Mouse (Mus musculus) heart, embryonic 10.5 days (tissue): ENCODE results near the gene Slc36a1. TPM values are rescaled to one million over a fixed set of nuclear protein-coding genes. Genes with fewer than 3 reads are reported as not detected.

Experiments used
- DNase-seq: peaks from one replicate; pipeline ENCODE4 v3.0.0-alpha.2; 2017; ENCODE audit warnings: low spot score
- H3K27ac ChIP-seq: fragments of 300-500 bp; sonication (generic); 2 replicates; pipeline ENCODE4 v1.5.1; 2016; ENCODE audit warnings: mild to moderate bottlenecking
- H3K27me3 ChIP-seq: fragments of 300-500 bp; sonication (generic); 2 replicates; pipeline ENCODE4 v1.6.1; 2016; ENCODE audit warnings: mild to moderate bottlenecking; ENCODE audit not compliant: poor library complexity, insufficient read depth, severe bottlenecking
- H3K36me3 ChIP-seq: fragments of 300-500 bp; sonication (generic); 2 replicates; pipeline ENCODE4 v1.6.1; 2016; ENCODE audit warnings: mild to moderate bottlenecking, moderate library complexity
- H3K4me1 ChIP-seq: fragments of 300-500 bp; sonication (generic); 2 replicates; pipeline ENCODE4 v1.6.1; 2016; ENCODE audit warnings: mild to moderate bottlenecking
- H3K4me3 ChIP-seq: fragments of 300-500 bp; sonication (generic); 2 replicates; pipeline ENCODE4 v1.5.1; 2016; ENCODE audit warnings: mild to moderate bottlenecking, moderate library complexity
- H3K9me3 ChIP-seq: fragments of 300-500 bp; sonication (generic); 2 replicates; pipeline ENCODE4 v1.6.1; 2016; ENCODE audit warnings: mild to moderate bottlenecking, moderate library complexity
- WGBS: fragments of 180-500 bp; shearing (Covaris S2); methylation state at CpG from one replicate; pipeline ENCODE4 v1.1.7; 2016; 5-methylcytosine and 5-hydroxymethylcytosine counted together
- polyA plus RNA-seq: library from polyadenylated mRNA; unstranded; fragments of >200 nt; fragmentation: Nextera tagmentation; extraction: Ambion mirVana; gene quantifications from 2 replicates; pipeline ENCODE4 v1.2.1, GENCODE M21; 2016

Gene Slc36a1
- polyA plus RNA-seq, 1 experiment from 2014 or later = 1.3 TPM

- Histone ChIP-seq H3K4me3 (no peak overlapping the region), H3K36me3 (no peaks in the 10 kb centered on the region), H3K4me1 (peaks cover 41% of the 10 kb centered on the region), H3K27ac (no peak overlapping the region), H3K27me3 (no peaks in the 10 kb centered on the region), H3K9me3 (no peaks in the 10 kb centered on the region; the same call in 1 of the 2 replicates)
- WGBS = 76% methylated on average over 5 of the region's 5 CpGs
- no peak for DNase-seq
These were observed 10.0 kb downstream of the Slc36a1 start for GRCm38 (mm10) chr11:55214161-55214560.

GRCm38 (mm10) chr11:55214978-55215377 is 10.8 kb downstream of the Slc36a1 start:
- no peak for DNase-seq

GRCm38 (mm10) chr11:55216061-55216460 is 11.9 kb downstream of the Slc36a1 start:
- no peaks in the 10 kb centered on the region for H3K27me3 ChIP-seq
- H3K36me3 ChIP-seq = peaks cover 10% of the 10 kb centered on the region; the same call in 1 of the 2 replicates
- no peaks in the 10 kb centered on the region; the same call in 1 of the 2 replicates for H3K9me3 ChIP-seq
- no peak for DNase-seq
- H3K27ac ChIP-seq = no peak overlapping the region
- H3K4me1 ChIP-seq = peaks cover 31% of the 10 kb centered on the region
- H3K4me3 ChIP-seq = no peak overlapping the region
- WGBS = 68% methylated on average over 4 of the region's 4 CpGs

More at GRCm38 (mm10) chr11:55214978-55215377, 10.8 kb downstream of the Slc36a1 start:
- 60% methylated on average over 3 of the region's 3 CpGs for WGBS
- peaks cover 35% of the 10 kb centered on the region for H3K4me1 ChIP-seq
- H3K27me3 ChIP-seq = no peaks in the 10 kb centered on the region
- no peak overlapping the region for H3K4me3 ChIP-seq
- no peaks in the 10 kb centered on the region; the same call in 1 of the 2 replicates for H3K9me3 ChIP-seq
- no peak overlapping the region for H3K27ac ChIP-seq
- H3K36me3 ChIP-seq = 0 out of 2 replicates have a peak, but pooled peaks cover 1% of the 10 kb centered on the region

GRCm38 (mm10) chr11:55216830-55217229 is 12.7 kb downstream of the Slc36a1 start:
- Histone ChIP-seq H3K27me3 (no peaks in the 10 kb centered on the region), H3K27ac (no peak overlapping the region), H3K9me3 (no peaks in the 10 kb centered on the region; the same call in 1 of the 2 replicates), H3K4me3 (no peak overlapping the region), H3K4me1 (peaks cover 29% of the 10 kb centered on the region), H3K36me3 (peaks cover 17% of the 10 kb centered on the region; the same call in 1 of the 2 replicates)
- 85% methylated on average over 13 of the region's 13 CpGs for WGBS
- no peak for DNase-seq

GRCm38 (mm10) chr11:55217418-55217817 is 13.3 kb downstream of the Slc36a1 start:
- peaks cover 23% of the 10 kb centered on the region; the same call in 1 of the 2 replicates for H3K36me3 ChIP-seq
- no peaks in the 10 kb centered on the region; the same call in 1 of the 2 replicates for H3K9me3 ChIP-seq
- DNase-seq = no peak
- no peaks in the 10 kb centered on the region for H3K27me3 ChIP-seq
- peaks cover 29% of the 10 kb centered on the region for H3K4me1 ChIP-seq
- no peak overlapping the region; the same call in 1 of the 2 replicates for H3K27ac ChIP-seq
- 71% methylated on average over 4 of the region's 4 CpGs for WGBS
- H3K4me3 ChIP-seq = no peak overlapping the region

GRCm38 (mm10) chr11:55217880-55218279 is 13.7 kb downstream of the Slc36a1 start:
- Histone ChIP-seq H3K27ac (no peak overlapping the region; the same call in 1 of the 2 replicates), H3K36me3 (peaks cover 26% of the 10 kb centered on the region; the same call in 1 of the 2 replicates), H3K27me3 (no peaks in the 10 kb centered on the region), H3K9me3 (no peaks in the 10 kb centered on the region; the same call in 1 of the 2 replicates), H3K4me1 (peaks cover 29% of the 10 kb centered on the region), H3K4me3 (no peak overlapping the region)
- no peak for DNase-seq
- 74% methylated on average over 7 of the region's 7 CpGs for WGBS

- no peak for DNase-seq
- Histone ChIP-seq H3K4me3 (no peak overlapping the region), H3K27me3 (no peaks in the 10 kb centered on the region), H3K9me3 (no peaks in the 10 kb centered on the region), H3K4me1 (peaks cover 28% of the 10 kb centered on the region), H3K36me3 (peaks cover 29% of the 10 kb centered on the region), H3K27ac (no peak overlapping the region)
- WGBS = 86% methylated on average over 3 of the region's 3 CpGs
These were observed 14.3 kb downstream of the Slc36a1 start for GRCm38 (mm10) chr11:55218473-55218872.

GRCm38 (mm10) chr11:55221306-55221705 is 17.2 kb downstream of the Slc36a1 start:
- Histone ChIP-seq H3K27me3 (no peaks in the 10 kb centered on the region), H3K27ac (no peak overlapping the region), H3K36me3 (peaks cover 38% of the 10 kb centered on the region), H3K4me3 (no peak overlapping the region), H3K4me1 (peaks cover 26% of the 10 kb centered on the region), H3K9me3 (no peaks in the 10 kb centered on the region)
- DNase-seq = no peak
- 84% methylated on average over 7 of the region's 7 CpGs for WGBS

- Histone ChIP-seq H3K4me1 (peaks cover 14% of the 10 kb centered on the region; the same call in 1 of the 2 replicates), H3K27me3 (no peaks in the 10 kb centered on the region), H3K4me3 (no peak overlapping the region), H3K36me3 (peaks cover 13% of the 10 kb centered on the region; the same call in 1 of the 2 replicates), H3K9me3 (no peaks in the 10 kb centered on the region), H3K27ac (no peak overlapping the region)
- no peak for DNase-seq
- WGBS = 85% methylated on average over 6 of the region's 6 CpGs
These were observed 26.9 kb downstream of the Slc36a1 start for GRCm38 (mm10) chr11:55231034-55231433.

- H3K27ac ChIP-seq = no peak overlapping the region
- H3K4me1 ChIP-seq = peaks cover 6% of the 10 kb centered on the region; the same call in 1 of the 2 replicates
- no peak overlapping the region for H3K4me3 ChIP-seq
- WGBS = 85% methylated on average over 7 of the region's 7 CpGs
- no peaks in the 10 kb centered on the region for H3K27me3 ChIP-seq
- no peaks in the 10 kb centered on the region for H3K9me3 ChIP-seq
- peaks cover 9% of the 10 kb centered on the region; the same call in 1 of the 2 replicates for H3K36me3 ChIP-seq
- DNase-seq = no peak
These were observed 30.1 kb downstream of the Slc36a1 start for GRCm38 (mm10) chr11:55234288-55234687.

GRCm38 (mm10) chr11:55234791-55235190 is 30.6 kb downstream of the Slc36a1 start:
- H3K27ac ChIP-seq = no peak overlapping the region
- no peaks in the 10 kb centered on the region for H3K27me3 ChIP-seq
- peaks cover 9% of the 10 kb centered on the region; the same call in 1 of the 2 replicates for H3K36me3 ChIP-seq
- peaks cover 6% of the 10 kb centered on the region; the same call in 1 of the 2 replicates for H3K4me1 ChIP-seq
- WGBS = 65% methylated on average over 4 of the region's 4 CpGs
- H3K9me3 ChIP-seq = no peaks in the 10 kb centered on the region
- no peak for DNase-seq
- H3K4me3 ChIP-seq = no peak overlapping the region

GRCm38 (mm10) chr11:55236815-55237214 is 32.7 kb downstream of the Slc36a1 start:
- Histone ChIP-seq H3K27me3 (no peaks in the 10 kb centered on the region), H3K27ac (no peak overlapping the region), H3K9me3 (no peaks in the 10 kb centered on the region), H3K4me1 (peaks cover 6% of the 10 kb centered on the region; the same call in 1 of the 2 replicates), H3K4me3 (no peak overlapping the region), H3K36me3 (peaks cover 9% of the 10 kb centered on the region; the same call in 1 of the 2 replicates)
- WGBS = 63% methylated on average over 1 of the region's 1 CpGs
- DNase-seq = no peak

- peaks cover 5% of the 10 kb centered on the region; the same call in 1 of the 2 replicates for H3K4me1 ChIP-seq
- no peaks in the 10 kb centered on the region for H3K36me3 ChIP-seq
- no peaks in the 10 kb centered on the region for H3K9me3 ChIP-seq
- no peak for DNase-seq
- no peak overlapping the region for H3K4me3 ChIP-seq
- 49% methylated on average over 3 of the region's 3 CpGs for WGBS
- no peak overlapping the region for H3K27ac ChIP-seq
- H3K27me3 ChIP-seq = no peaks in the 10 kb centered on the region
These were observed 35.3 kb downstream of the Slc36a1 start for GRCm38 (mm10) chr11:55239496-55239895.
